Mouse (Mus musculus) thymus, adult 2 months (tissue): ENCODE data around the gene Arhgap10.

Experiments
- CTCF ChIP-seq: fragments of 200-500 bp; IDR thresholded peaks from 2 replicates; pipeline ENCODE4 v1.5.1; 2012; ENCODE audit warnings: mild to moderate bottlenecking, control low read depth, low read length, moderate library complexity, borderline replicate concordance; ENCODE audit not compliant: control insufficient read depth, poor library complexity, insufficient read depth; ENCODE audit errors: extremely low read depth
- POLR2A ChIP-seq: fragments of 200-500 bp; IDR thresholded peaks from 2 replicates; pipeline ENCODE4 v1.6.1; 2012; ENCODE audit warnings: mild to moderate bottlenecking, low read length, control low read depth, moderate library complexity; ENCODE audit not compliant: control insufficient read depth, poor library complexity, insufficient read depth; ENCODE audit errors: extremely low read depth

DNA sequence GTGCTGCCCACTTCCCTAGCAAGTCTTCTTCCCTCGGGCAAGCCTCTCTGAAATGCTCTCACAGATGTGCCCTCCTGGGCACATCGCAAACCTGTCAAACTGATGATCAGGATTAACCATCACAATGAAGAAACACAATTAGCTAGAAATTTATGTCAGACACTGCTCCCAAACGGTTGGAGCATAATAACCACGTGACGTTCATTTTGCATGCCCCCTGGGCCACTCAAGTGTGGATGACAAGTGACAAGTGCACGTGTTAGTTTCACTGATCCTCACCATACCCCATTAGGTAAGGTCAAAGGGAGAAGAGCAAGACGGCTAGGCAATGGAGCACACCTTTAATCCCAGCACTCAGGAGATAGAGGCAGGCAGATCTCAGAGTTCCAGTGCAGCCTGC is 58.1 kb downstream of the Arhgap10 start:
- TF ChIP-seq POLR2A (no peak), CTCF (no peak)
